Mouse (Mus musculus): ENCODE measurements at regions not wholly inside any gene's neighbourhood (a gene's known extent, or its start where the extent isn't known, plus 50 kb on each side); places are given as distances from the start of the nearest gene placed in this dataset.

DNA sequence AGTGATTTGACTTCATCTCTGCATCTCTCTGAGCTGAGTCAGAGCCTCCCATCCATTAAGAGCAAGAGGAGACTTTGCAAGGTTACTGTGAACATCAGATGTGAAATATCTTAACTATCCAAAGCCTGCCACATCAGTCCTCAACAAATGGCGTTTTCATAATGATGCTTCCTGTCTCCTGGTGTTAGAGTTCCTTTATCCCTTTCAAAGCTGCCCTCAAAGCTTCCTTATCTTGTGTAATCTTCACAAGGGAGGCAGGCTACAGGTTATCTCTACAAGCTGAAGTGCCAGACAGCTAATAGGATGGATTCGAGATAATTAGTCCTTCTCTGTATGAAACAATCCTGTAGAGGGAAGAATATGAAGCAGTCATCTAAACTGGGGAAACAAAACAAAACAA is 93.4 kb upstream of the Eomes start:
- TF ChIP-seq CTCF (IDR thresholded peaks at IDR 0.05; ENCODE audit: low read depth, low read length) (no peak), POLR2A (IDR thresholded peaks at IDR 0.05; ENCODE audit: insufficient read depth, low read length) (no peak)
